Mouse (Mus musculus) adrenal gland, postnatal 10 days (tissue): Measurements from ENCODE around the gene Ccdc126. TPM values are rescaled to one million over a fixed set of nuclear protein-coding genes. Genes with fewer than 3 reads are reported as not detected.

Experiments used
- DNase-seq: peaks from one replicate; pipeline ENCODE4 v3.0.0; 2021; ENCODE audit warnings: mixed read lengths
- total RNA-seq, 2 experiments: library from RNA; stranded (reverse); gene quantifications; 2 replicates each; pipeline ENCODE4 v1.2.3; 2021

The Ccdc126 gene
- total RNA-seq, 2 experiments from 2014 or later, result 7.2 to 8.9 TPM

- DNase-seq, result no peak
These were observed 24.8 kb downstream of the Ccdc126 start for GRCm38 (mm10) chr6:49343737-49344469.

- DNase-seq, result peak; percentile 37
These were observed 30.8 kb downstream of the Ccdc126 start for GRCm38 (mm10) chr6:49349826-49350225.

- DNase-seq, result no peak
These were observed 35.5 kb downstream of the Ccdc126 start for GRCm38 (mm10) chr6:49354613-49355012.

- no peak for DNase-seq
These were observed 36.1 kb downstream of the Ccdc126 start for GRCm38 (mm10) chr6:49355171-49355570.

DNA sequence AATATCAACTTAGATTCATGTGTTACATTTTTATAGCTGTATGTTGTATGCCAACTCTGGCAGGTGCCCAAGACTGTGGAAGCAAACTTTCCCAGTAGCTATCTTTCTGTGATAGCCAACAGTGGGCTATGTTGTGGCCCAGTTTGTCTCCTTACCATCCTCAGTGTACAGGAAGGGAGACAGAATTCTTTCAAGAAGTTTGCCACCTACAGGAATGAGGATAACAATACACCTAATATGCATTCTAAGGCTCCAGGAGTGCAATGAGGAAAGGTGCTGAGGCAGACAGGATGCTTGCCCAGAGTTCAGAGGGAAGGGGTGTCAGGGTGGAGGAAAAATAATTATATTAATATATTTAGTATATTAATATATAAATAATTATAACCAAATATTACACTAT is 41.3 kb downstream of the Ccdc126 start:
- no peak for DNase-seq

DNA sequence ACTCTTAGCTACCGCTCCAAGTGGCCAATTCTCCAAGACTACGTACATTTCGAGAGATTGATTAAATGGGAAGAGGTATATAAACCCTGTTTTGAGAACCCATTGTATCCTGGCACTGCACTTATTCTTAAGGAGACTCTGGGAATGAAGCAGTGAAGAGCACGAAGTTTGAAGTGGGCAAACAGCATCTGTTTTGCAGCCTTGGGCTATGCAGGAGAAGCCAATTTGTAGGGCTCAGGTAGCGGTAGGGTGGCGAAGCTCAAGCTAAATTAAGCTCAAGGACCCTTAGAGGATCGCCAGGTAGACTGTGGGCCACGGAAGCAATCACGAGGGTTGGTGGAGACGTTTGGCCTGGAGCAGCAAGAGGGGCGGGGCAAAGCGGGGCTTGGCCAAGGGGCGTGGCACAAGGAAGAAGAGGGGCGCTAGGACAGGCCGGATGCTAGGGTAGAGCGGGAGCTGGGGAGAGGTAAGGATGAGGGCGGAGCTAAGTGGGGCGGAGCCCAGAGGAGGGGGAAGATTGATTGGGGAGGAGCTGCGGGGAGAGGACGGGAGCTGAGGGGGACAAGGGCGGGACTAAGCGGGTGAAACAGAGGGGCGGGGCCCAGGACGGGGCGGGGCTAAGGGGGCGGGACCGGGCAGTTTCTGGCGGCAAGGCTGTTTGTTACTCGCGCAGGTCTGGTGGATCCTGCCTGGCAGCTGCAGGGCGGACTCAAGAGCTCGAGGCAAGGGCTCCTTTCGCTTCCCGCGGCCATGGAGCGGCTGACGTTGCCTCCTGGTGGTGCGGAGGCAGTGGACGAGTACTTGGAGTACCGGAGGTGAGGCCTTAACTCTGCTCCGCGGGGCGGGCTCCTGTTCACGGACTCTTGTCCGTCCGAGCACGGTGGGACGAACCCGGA is 48.3 kb downstream of the Ccdc126 start, which contains the start of gene Fam221a:
Fam221a (plus strand) TSS at position 581 of the 896 bp plus-strand sequence.
- DNase-seq, result peak; percentile 89

GRCm38 (mm10) chr6:49368212-49368611 is 49.1 kb downstream of the Ccdc126 start:
- no peak for DNase-seq

DNA sequence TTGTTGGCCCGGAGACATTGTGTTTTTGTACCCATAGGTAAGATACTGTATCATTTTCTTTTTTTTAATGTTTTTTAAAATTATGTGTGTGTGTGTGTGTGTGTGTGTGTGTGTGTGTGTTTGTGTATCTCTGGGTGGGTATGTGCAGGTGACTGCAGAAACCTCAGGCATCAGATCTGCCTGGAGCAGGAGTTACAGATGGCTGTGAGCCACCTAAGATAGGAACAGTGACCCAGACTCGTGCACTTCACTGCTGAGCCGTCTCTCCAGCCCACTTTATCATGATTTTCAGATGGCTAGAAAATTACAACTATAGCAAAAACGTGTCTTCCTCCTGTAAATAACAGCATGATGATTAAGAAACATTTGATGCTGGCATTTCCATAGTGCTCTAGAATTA is 53.6 kb downstream of the Ccdc126 start:
- DNase-seq, result no peak

GRCm38 (mm10) chr6:49373943-49374342 is 54.9 kb downstream of the Ccdc126 start:
- DNase-seq, result no peak

DNA sequence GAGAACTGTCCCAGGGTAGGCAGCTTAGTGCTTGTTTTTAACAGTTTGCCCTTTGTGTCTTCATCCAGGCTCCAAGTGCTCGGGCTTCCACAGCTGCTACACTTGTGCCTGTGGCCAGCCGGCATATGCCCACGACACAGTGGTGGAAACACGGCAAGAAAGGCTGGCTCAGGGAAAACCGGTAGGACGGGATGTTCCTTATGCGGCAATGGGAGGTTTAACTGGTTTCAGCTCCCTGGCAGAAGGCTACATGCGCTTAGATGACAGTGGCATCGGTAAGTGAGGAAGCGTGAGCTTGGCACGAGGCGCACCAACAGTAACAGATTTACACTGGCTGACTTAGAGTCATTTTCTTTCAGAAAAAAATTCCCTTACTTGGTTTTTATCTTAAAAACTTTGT is 59.3 kb downstream of the Ccdc126 start:
- DNase-seq, result no peak

Other genes with a start within 250 kb of the Ccdc126 start
- gene Malsu1, start 245.5 kb upstream of the Ccdc126 start, total RNA-seq, result 10 to 100 TPM; 45.7 to 52.5 TPM
- 1 to 10 TPM; 7.1 to 7.6 TPM for gene Igf2bp3, start 104.3 kb upstream of the Ccdc126 start, total RNA-seq
- 10 to 100 TPM; 47.8 to 51.1 TPM for gene Tra2a, start 55.2 kb upstream of the Ccdc126 start, total RNA-seq
- gene Fam221a, start 48.5 kb downstream of the Ccdc126 start, total RNA-seq, result 1 to 10 TPM; 2.3 to 3.8 TPM
- under 1 TPM; 0.51 to 0.75 TPM for gene Stk31, start 76.3 kb downstream of the Ccdc126 start, total RNA-seq